Mouse (Mus musculus): ENCODE data around the gene Scaf8.
"Not testable (repeated sequence)": the region's sequence is repeated elsewhere in the genome, so short reads cannot be mapped to it uniquely, and the experiment has no call there.

Scaf8 gene

DNA sequence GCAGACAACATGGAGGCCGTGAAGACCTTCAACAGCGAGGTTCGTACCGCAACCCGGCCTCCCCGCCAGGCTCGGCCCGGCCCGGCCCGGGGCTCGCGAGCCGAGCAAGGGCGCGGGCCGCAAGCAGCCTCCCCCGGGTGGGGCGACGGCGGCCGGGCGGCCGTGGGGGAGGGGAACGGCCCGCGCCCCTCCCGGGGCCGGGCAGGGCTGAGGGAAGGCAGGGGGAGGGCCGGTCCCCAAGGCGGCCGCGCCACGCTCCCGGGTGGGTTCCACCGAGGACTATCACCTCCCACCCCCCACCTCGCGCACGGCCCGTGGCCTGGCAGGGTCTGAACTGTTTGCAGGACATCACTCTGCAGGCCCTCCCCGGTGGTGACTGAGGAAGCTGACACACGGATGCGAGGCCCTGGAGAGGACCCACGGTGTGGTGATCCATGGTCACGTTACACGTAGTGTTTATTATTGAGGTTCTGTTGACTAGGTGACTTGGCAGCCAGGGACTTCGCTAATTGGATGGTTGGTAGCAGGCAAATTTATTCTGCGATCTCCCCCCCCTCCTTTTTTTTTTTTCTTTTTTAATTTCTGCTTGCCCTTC lies 705 bp downstream of the Scaf8 start:
- peak in 1 of 2 experiments; percentile 73 for DNase-seq

DNA sequence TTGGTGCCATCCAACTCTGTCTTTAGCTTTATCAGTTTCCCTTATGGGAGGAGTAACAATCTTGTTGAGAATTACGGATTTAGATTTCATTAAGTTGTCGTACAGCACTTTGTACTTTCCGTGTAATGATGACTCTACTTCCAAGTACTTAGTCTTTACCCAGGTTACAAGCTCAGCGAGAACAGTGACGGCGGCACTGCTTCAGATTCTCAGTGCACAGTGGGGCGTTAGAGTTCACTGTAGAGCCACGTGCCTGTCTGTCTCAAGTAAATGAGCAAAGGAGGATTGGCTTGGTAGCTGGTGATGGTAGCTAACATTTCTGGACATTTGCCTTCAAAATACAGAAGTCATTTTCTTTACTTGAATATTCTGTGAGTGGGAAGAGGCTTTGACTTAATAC lies 6.2 kb downstream of the Scaf8 start:
- not testable (repeated sequence) for DNase-seq

DNA sequence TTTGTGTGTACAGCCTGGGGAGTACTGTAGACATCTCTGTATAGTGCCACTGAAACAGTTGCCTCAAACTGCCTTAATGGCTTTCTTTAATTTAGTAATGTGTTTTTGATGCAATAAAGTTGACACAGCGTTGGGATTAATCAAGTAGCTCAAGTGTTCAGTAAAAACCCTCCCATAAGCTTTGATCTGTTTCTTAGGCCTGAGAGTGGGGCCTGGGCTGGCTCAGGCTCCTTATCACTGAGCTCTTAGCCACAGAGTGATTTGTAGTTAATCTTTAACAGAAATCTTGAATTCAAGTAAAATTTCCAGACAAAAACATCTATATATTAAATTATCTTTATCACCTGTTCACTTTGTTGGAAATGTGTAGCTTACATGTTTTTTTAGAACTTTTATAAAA lies 8.8 kb downstream of the Scaf8 start:
- not testable (repeated sequence) for DNase-seq

DNA sequence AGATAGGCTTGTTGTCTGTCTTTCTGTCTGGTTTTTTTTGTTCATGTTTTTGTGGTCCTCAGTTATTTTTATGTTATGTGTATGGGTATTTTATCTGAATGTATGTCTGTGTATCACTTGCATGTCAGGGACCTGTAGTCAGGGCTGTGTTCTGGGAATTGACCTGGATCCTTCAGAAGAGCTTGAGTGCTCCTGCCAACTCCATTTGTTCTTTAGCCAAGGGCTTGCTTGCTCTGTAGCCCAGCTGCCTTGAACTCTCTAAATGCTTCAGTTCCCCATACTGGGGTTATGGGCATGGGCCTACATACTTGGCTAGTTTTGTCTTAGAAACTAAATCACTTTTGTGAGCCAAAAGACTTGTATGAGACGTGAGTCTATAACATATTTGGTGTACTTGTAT lies 13.9 kb downstream of the Scaf8 start:
- DNase-seq = peak; percentile 34 to 49

DNA sequence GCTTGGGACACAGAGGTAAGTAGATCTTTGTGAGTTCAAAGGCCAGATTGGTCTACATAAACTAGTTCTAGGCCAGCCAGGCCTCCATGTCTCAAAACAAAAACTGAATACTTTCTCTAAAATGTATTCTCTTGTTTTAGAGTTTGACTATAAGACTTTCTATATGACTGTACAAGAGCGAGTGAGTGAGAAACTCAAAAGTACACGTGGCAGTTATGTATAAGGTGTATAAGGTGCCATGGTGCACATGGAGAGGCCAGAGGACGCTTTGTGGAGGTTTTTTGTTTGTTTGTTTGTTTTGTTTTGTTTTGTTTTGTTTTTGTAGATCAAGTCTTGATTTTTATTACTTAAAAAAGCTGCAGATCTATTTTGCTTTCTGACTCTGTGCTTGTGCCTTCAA lies 15.0 kb downstream of the Scaf8 start:
- no peak for DNase-seq

DNA sequence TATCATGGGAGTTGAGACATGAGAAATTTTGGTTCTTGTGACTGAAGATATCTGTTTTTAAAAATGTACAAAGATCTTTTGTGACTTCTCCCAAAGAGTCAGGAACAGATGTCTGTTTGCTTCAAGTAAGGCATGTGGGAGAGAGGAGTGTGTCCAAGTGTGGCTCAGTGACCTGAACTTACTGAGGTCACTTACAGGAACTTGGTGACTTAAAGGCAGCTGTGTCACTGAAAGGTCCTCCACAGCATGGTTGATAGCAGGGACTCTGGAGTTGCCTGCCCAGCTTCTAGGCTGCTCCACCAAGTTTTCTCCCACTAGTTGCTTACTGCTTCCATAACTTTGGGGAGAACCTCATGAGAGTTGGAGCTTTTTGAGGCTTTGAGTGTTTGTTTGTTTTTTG lies 20.6 kb downstream of the Scaf8 start:
- DNase-seq = no peak

DNA sequence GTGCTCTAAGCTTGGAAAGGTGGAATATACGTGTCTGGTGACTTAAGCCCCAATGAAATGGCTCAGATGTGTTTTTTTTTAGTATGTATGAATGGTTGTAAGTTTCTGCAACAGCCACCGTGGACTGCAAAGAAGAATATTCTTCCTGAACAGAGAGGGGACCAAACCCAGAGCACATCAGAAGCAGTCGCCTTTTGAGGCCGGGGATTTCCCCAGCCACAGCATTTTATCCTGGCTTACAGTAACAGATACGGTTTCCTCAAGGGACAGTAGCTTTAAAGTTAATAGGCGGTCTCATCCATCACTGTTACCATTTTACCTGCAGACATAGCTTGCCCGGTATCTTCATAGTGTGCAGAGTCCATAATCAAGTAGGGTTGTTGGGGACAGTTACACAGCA lies 21.4 kb downstream of the Scaf8 start:
- DNase-seq = no peak

DNA sequence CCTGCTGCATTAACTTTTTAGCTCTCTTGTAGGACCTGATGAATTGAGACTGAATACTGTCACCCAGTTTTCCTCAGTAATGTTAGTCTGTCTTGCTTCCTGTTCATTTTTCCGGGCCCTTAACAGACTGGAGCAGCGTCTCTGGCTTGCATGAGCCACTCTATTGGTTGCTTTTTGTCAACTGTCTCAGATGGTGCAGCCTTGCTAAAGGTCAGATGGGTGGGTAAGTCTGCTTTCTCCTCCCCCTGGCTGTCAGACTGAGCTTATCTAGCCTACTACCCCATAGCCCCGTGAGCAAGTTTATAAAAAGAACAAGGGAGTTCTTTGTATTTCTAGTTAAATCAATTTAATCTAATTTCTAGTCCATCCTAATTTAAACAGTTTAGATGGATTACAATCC lies 23.6 kb downstream of the Scaf8 start:
- no peak for DNase-seq

DNA sequence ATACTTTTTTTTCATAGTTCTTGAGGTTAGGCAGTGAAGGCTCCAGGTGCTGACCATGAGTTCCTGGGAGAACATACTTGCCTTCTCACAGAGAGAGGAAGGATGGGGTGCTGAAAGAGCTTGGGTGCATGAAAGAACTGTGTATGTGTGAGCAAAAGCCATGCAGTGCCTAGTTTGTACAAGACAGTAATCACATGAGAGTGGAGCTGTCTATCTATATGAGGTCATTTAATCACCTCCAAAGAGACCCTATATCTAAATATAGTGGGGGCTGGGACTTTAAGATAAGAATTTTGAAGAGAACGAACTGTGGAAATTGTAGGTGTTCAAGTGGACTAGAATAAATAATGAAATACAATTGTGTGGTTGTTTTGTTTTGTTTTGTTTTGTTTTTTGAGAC lies 25.3 kb downstream of the Scaf8 start:
- DNase-seq = no peak

DNA sequence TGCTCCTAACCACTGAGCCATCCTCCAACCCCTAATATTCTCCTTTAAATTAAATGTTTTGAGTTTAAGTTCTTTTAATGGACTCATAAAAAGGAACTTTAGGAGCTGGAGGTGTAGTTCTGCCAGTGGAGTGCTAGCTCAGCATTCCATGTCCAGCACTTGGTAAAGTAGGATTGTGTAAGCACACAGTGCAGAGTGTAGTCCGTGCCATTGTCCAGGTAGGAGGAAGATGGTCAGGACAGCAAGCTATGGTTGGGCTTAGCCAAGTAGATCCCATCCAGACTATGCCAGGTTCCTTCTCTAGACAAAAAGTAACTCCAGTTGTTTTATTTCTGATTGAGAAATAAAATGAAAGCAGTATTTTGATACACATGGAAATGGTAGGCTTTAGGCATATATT lies 34.1 kb downstream of the Scaf8 start:
- no peak for DNase-seq

DNA sequence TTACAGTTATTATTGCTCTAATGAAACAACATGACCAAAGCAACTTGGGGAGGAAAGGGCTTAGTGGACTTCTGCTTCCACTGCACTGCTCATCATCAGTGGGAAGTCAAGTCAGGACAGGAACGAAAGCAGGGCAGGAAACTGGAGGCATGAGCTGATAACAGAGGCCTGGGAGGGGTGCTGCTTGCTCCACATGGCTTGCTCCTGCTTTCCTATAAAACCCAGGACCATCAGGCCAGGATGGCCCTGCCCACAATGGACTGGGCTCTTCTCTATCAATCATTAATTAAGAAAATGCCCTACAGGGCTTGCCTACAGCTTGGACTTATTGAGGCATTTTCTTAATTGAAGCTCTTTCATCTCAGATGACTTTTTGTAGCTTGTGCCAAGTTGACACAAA lies 34.8 kb downstream of the Scaf8 start:
- DNase-seq = no peak

DNA sequence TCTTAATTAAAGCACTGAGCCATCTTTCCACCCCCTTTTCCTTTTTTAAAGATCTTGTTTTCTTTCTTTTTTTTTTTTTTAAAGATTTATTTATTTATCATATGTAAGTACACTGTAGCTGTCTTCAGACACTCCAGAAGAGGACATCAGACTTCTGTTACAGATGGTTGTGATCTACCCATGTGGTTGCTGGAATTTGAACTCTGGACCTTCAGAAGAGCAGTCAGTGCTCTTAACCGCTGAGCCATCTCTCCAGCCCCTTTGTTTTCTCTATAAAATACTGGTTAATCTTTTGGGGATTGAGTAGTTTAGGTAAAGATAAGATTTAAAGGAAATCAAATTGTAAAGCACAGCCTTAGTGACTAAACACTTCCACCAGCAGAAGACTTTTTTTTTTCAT lies 35.9 kb downstream of the Scaf8 start:
- DNase-seq = not testable (repeated sequence)

DNA sequence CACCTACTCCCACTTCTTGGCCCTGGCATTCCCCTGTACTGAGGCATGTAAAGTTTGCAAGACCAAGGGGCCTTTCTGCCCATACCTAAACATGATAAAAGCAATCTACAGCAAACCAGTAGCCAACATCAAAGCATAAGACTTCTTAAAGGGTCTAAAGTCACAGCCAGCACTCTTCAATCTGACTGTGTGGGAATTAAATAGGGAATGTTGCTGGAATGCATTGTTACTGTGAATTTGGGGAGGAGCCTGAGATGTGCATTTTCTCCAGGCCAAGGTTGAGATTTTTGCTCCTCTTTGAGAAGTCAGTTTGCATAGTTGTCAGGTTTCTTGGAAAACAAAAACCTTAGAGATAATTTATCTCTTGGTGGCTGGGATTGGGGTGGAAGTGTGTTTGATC lies 36.4 kb downstream of the Scaf8 start:
- no peak for DNase-seq

DNA sequence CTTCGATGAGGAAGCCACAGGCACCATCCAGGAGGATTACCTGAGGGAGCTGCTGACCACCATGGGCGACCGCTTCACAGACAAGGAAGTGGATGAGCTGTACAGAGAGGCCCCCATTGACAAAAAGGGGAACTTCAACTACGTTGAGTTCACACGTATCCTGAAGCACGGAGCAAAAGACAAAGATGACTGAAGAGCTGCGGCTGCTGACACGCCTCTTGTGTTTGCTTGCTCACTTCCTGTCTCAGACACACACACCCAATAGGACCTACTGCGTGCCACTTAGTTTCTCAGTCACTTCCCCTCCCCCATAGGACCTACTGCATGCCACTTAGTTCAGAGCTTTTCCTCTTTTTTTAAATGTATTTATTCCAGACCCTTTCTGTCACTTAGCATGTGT lies 41.4 kb downstream of the Scaf8 start:
- DNase-seq = not testable (repeated sequence)

DNA sequence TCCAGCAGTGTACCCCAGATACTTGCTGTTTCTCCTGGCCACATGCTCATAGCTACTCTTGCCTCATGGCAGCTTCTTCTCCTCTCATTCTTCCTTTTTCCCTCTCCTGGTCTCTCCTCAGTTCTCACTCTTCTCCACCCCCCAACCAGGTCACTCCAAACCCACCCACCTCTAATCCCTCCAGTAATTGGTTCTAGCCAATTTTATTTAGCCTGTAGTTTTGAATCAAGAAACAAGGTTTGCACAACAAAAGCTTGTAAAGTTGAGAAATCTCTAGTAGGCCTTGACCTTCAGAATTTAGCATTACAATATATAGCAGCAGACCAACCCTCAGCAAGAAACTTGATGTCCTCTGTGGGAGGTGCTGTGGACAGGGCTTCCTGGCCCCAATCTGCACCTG lies 42.2 kb downstream of the Scaf8 start:
- DNase-seq = no peak

DNA sequence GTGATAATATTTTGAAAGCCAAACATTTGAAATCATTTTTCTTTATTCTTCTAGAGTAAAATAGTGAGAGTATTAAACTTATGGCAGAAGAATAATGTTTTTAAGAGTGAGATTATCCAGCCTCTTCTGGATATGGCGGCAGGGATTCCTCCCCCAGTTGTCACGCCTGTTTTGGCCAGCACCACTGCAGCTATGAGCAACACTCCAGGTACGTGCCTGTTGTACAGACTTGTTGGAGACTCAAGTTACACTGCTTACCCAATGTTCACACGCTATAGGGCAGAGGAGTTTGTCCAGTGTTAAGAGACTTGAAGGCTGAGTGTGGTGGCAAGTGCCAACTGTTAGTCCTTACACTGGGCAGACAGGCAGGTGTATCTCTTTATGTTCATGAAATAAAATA lies 48.1 kb downstream of the Scaf8 start:
- no peak for DNase-seq

DNA sequence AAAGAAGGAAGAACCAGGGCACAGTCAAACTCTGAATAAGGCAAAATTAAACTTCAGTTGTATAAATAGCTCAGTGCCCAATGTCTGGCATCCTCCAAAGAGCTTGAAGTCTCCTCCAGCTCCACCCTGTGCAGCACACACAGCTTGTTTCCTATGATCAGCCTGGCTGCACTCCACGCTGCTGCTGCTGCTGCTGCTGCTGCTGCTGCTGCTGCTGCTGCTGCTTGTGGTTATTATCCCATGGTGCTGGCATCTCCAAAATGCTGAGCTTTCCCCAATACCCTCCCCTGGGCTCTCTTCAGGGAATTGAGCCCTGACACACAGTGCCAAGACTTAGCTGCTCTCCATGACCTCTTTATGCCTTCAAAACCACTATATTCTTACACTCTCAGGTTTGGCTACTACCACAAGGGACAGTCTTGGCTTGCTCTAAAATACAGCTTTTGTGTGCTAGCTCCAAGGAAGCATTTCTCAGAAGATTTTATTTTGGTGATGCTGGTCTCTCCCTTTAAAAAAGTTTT lies 65.7 kb downstream of the Scaf8 start:
- DNase-seq = not testable (repeated sequence)

DNA sequence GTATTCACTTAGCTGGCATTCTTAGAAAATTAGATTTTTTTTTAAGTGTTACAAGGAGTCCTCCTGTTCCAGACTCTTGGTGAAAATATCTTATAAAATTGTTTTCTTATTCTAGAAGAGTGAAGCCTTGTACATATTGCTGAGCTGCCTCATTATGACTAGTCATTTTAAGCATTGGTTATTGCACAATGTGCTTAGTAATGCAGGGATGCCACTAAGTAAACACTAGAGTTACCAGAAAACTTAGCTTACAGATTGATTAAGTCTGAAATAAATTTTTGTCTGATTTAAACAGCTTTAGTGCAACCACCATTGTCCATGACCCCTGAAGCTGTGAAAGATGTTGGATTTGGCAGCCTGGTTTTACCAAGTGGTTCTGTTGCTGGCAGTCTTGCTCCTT lies 80.7 kb downstream of the Scaf8 start:
- not testable (repeated sequence) for DNase-seq

DNA sequence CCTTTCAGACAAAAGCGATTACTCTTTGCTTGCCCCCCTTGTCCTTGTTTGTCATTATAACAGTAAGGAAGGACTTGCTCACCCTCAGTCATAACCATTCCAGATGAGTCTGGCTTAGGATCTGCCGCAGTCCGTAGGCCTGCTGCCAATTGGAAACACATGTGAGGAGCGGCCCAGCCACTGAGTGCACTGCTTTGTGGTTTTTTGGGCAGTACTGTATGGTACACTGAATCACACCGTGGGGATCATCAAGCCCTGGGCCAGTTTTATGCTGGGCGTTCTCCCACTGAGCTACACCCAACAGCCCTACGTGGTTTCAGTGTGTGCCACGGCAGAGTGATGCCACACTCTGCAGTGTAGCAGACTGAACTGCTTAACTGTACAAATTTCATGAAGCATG lies 85.6 kb downstream of the Scaf8 start:
- no peak for DNase-seq

DNA sequence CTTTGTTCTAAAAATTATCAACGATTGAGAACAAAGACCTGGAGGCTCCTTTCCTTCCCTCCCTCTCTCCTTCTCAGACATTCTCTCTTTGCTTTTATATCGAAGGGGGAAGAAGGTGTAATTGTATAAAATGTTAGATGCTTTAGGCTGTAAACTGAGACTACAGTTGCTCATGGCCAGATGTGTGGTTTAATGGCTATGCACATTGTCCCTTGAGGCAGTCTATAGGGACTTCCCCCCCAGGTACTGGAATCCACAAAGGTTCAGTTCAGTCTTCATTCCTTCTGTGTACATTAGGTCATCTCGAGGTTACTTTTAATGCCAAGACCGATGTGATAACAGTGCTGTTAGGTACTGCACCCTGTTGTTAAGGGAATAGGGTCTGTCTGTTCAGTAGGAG lies 89.1 kb downstream of the Scaf8 start:
- DNase-seq = no peak

DNA sequence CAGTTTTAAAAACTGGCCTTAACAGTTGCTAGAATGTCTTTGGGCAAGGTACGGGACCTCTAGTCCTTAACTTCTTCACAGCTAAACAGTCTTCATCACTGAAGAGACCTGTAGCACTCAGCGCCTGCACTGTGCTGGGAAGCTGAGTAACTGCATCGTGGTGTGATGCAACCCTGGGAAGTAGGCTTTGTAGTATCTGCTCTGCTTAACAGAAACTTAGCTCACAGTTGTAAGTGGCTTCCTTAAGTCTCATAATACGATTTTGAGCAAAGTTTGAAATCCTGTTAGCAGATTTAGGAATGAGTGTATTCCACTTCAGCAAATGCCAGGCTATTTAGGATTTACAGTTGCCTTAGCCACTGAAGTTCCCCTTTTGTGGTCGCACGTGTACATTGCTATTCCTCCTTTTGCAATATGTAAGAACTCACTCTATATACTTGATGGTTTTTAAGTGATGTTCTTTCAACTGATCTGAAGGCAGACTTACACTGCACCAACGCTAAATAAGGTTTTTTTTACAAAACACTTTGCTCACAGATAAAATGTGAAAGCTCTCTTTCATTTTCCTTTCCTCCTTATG lies 90.1 kb downstream of the Scaf8 start:
- DNase-seq = no peak

DNA sequence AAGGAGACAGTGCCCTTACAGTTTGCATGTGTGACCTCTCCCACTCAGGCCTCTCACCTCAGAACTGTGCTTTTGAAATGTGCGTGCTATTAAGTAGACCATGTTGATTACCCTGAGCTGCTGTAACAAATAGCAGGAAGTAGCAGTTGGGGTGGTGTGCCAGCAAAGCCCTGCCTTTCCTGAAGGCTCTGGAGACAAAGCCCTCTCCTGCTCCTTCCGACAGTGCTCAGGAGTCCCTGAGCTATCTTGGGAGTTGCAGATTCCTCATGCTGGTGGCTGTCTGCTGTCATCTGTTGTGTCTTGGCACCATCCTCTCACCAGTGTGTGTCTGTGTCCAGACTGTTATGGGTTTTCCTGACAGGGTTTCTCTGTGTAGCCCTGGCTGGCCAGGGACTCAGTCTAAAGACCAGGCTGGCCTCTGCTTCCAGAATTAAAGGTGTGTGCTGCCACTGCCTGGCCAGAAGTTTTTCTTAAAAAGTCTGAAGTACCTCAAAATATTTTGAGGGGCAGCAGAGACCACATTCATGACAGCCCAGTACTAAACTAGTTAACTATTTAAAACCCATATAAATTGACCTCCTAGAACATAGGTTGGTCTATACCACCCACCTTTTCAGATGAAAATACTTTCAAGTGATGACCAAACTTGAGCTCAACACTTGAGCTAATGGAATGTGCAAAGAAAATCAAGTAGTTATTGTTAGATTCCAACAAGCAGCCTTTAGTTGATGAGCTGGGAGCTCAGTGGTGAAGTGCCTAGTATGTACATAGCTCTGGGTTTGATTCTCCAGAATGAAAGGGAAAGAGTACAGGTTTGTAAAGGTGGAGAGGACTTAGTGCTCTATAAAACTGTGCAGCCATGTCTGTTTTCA lies 92.0 kb downstream of the Scaf8 start:
- peak; percentile 45 to 51 for DNase-seq

DNA sequence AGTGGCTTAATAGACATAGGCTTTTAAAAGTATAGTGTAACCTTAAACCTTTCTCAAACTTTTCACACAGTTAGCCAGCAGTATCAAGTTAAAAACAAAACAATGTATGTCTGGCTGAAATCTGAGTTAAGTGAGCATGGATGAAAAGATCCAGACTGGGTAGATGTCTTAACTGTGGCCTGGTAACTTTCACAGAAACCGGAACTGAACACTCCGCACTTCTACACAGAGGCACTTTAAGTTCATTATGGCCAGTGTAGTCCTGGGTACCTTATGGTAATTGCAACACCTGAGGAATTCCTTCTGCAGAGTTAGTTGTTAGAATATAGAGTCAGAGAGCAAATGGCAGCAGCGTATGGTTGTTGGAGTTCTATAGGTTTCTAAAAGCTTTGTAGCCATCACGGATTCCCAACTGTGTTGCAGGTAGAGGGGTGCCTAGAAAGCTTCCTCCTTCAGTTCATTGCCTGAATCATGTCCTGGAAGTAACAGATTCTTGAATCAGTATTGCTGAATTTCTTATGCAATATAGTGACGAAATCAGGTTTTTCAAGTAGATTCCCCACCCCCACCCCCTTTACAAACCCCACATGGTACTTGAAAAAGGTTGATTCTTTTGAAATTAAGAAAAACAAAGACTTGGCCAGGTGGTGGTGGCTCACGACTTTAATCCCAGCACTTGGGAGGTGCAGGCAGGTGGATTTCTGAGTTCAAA lies 92.9 kb downstream of the Scaf8 start:
- DNase-seq = no peak

Measured in cerebellum, postnatal 25 days (tissue).